8 mouse cellular contexts compared by ENCODE assay signal in genomic region chr5:122314966-122315667, GRCm38 (mm10). TPM values are rescaled to one million over a fixed set of nuclear protein-coding genes. Genes with fewer than 3 reads are reported as not detected.
DNase-seq lines count a peak whose midpoint lies in the region; ATAC-seq and TF ChIP-seq lines count a peak whose summit lies in the region.

No protein-coding gene starts in this region.

- H3K4me3 ChIP-seq in limb, embryonic 11.5 days (ENCODE audit: low read depth, low read length) = no peak overlapping the region
- no peak overlapping the region for H3K4me3 ChIP-seq in limb, embryonic 10.5 days
- no peak overlapping the region for H3K4me3 ChIP-seq in kidney, postnatal 0 days (replicated peaks; ENCODE audit: low read depth, low read length)
- H3K4me3 ChIP-seq in liver, embryonic 11.5 days (ENCODE audit: low read depth, low read length) = no peak overlapping the region

- no peaks in the 10 kb centered on the region for H3K9me3 ChIP-seq in limb, embryonic 11.5 days (ENCODE audit: control insufficient read depth, low read length)
- H3K9me3 ChIP-seq in limb, embryonic 10.5 days (replicated peaks) = no peaks in the 10 kb centered on the region
- no peaks in the 10 kb centered on the region for H3K9me3 ChIP-seq in kidney, postnatal 0 days (replicated peaks; ENCODE audit: low read length)
- H3K9me3 ChIP-seq in liver, embryonic 11.5 days (ENCODE audit: control insufficient read depth, low read length) = no peaks in the 10 kb centered on the region

- H3K36me3 ChIP-seq in limb, embryonic 11.5 days (ENCODE audit: control insufficient read depth, insufficient read depth, low read length) = peaks cover 2% of the 10 kb centered on the region
- peaks cover 87% of the 10 kb centered on the region for H3K36me3 ChIP-seq in limb, embryonic 10.5 days
- H3K36me3 ChIP-seq in kidney, postnatal 0 days (ENCODE audit: insufficient read depth, low read length) = peaks cover 28% of the 10 kb centered on the region
- peaks cover 14% of the 10 kb centered on the region for H3K36me3 ChIP-seq in liver, embryonic 11.5 days (ENCODE audit: control insufficient read depth, insufficient read depth, low read length)

- peak; percentile 31 for DNase-seq in limb, embryonic 11.5 days (ENCODE audit: low spot score)
- no peak for DNase-seq in limb, embryonic 10.5 days (ENCODE audit: low spot score)
- DNase-seq in cerebellum, postnatal 25 days = peak; percentile 93
- DNase-seq in heart, adult 11 months = peak; percentile 100
- peak; percentile 86 for DNase-seq in kidney, postnatal 0 days (ENCODE audit: low spot score)
- DNase-seq in liver, embryonic 11.5 days (ENCODE audit: low spot score) = no peak
- DNase-seq in ovary, adult 18-20 months (ENCODE audit: low spot score) = peak; percentile 85
- DNase-seq in thymus, postnatal 10 days (ENCODE audit: low spot score in 2 of 2) = peak; percentile 31 to 44

- no peak overlapping the region for H3K27ac ChIP-seq in limb, embryonic 11.5 days (replicated peaks; ENCODE audit: low read depth, low read length)
- no peak overlapping the region for H3K27ac ChIP-seq in limb, embryonic 10.5 days
- peak overlapping the region; percentile 73 for H3K27ac ChIP-seq in kidney, postnatal 0 days
- H3K27ac ChIP-seq in liver, embryonic 11.5 days (ENCODE audit: low read depth, low read length) = peak overlapping the region; percentile 38; the same call in 1 of the 2 replicates

- H3K27me3 ChIP-seq in limb, embryonic 11.5 days (ENCODE audit: control insufficient read depth, insufficient read depth, low read length) = no peaks in the 10 kb centered on the region
- H3K27me3 ChIP-seq in limb, embryonic 10.5 days (ENCODE audit: low read depth, poor library complexity, severe bottlenecking) = no peaks in the 10 kb centered on the region
- no peaks in the 10 kb centered on the region for H3K27me3 ChIP-seq in kidney, postnatal 0 days (ENCODE audit: insufficient read depth, low read length)
- no peaks in the 10 kb centered on the region for H3K27me3 ChIP-seq in liver, embryonic 11.5 days (replicated peaks; ENCODE audit: control insufficient read depth, insufficient read depth, low read length)

- no peak overlapping the region for H3K4me2 ChIP-seq in limb, embryonic 11.5 days (ENCODE audit: low read depth, severe bottlenecking)
- no peak overlapping the region for H3K4me2 ChIP-seq in kidney, postnatal 0 days (ENCODE audit: low read length)
- H3K4me2 ChIP-seq in liver, embryonic 11.5 days = peak overlapping the region; percentile 44; the same call in 1 of the 2 replicates

- no peak overlapping the region for H3K9ac ChIP-seq in limb, embryonic 11.5 days (ENCODE audit: low read length)
- no peak overlapping the region for H3K9ac ChIP-seq in kidney, postnatal 0 days (ENCODE audit: low read depth, low read length)
- no peak overlapping the region; the same call in 1 of the 2 replicates for H3K9ac ChIP-seq in liver, embryonic 11.5 days (ENCODE audit: low read depth, low read length)

- ATAC-seq in limb, embryonic 11.5 days (ENCODE audit: insufficient number of reproducible peaks, low FRiP score, low TSS enrichment, low read depth) = no peak
- peak; percentile 95 for ATAC-seq in kidney, postnatal 0 days (replicated peaks; ENCODE audit: low FRiP score, low read depth)
- 0 out of 2 replicates have a peak, but pooled peaks have one; percentile 26 for ATAC-seq in liver, embryonic 11.5 days (replicated peaks; ENCODE audit: low FRiP score)

- WGBS in limb, embryonic 11.5 days = 75% methylated on average over 20 of the region's 20 CpGs
- WGBS in limb, embryonic 10.5 days = 77% methylated on average over 20 of the region's 20 CpGs
- 36% methylated on average over 20 of the region's 20 CpGs for WGBS in kidney, postnatal 0 days
- 42% methylated on average over 20 of the region's 20 CpGs for WGBS in liver, embryonic 11.5 days

- TF ChIP-seq CTCF in kidney, postnatal 0 days (IDR thresholded peaks at IDR 0.05; ENCODE audit: low read depth) = peak; percentile 59

- H3K4me1 ChIP-seq in limb, embryonic 11.5 days (ENCODE audit: control insufficient read depth, insufficient read depth, low read length) = no peaks in the 10 kb centered on the region
- H3K4me1 ChIP-seq in limb, embryonic 10.5 days = no peaks in the 10 kb centered on the region
- H3K4me1 ChIP-seq in kidney, postnatal 0 days (replicated peaks; ENCODE audit: insufficient read depth, low read length) = peaks cover 10% of the 10 kb centered on the region; the same call in 1 of the 2 replicates
- H3K4me1 ChIP-seq in liver, embryonic 11.5 days (replicated peaks; ENCODE audit: control insufficient read depth, insufficient read depth, low read length) = peaks cover 12% of the 10 kb centered on the region

RNA-seq across cellular contexts. Expression of gene Pptc7, which starts 31.0 kb away (rescaled TPM):
- 8.5 and 9.2 TPM in 2 replicates for polyA plus RNA-seq in limb, embryonic 11.5 days (2014; fragmentation: Nextera tagmentation; extraction: Ambion mirVana)
- 8.2 and 9.7 TPM in 2 replicates for polyA plus RNA-seq in limb, embryonic 10.5 days (2016; fragmentation: Nextera tagmentation; extraction: Ambion mirVana)
- polyA plus RNA-seq in kidney, postnatal 0 days (2015; fragmentation: Nextera tagmentation; extraction: Ambion mirVana) = 10.4 and 12.1 TPM in 2 replicates
- 6.7 and 8.2 TPM in 2 replicates for polyA plus RNA-seq in liver, embryonic 11.5 days (2014; fragmentation: Nextera tagmentation; extraction: Ambion mirVana)

RNA-seq across cellular contexts. Expression of gene Rad9b, which starts 38.9 kb away (rescaled TPM):
- 10.8 and 11.6 TPM in 2 replicates for polyA plus RNA-seq in limb, embryonic 11.5 days (2014; fragmentation: Nextera tagmentation; extraction: Ambion mirVana)
- 8.2 and 11.7 TPM in 2 replicates for polyA plus RNA-seq in limb, embryonic 10.5 days (2016; fragmentation: Nextera tagmentation; extraction: Ambion mirVana)
- polyA plus RNA-seq in kidney, postnatal 0 days (2015; fragmentation: Nextera tagmentation; extraction: Ambion mirVana) = 11.3 and 11.8 TPM in 2 replicates
- 7.0 and 7.9 TPM in 2 replicates for polyA plus RNA-seq in liver, embryonic 11.5 days (2014; fragmentation: Nextera tagmentation; extraction: Ambion mirVana)

RNA-seq across cellular contexts. Expression of gene Vps29, which starts 39.1 kb away (rescaled TPM):
- 169 and 180 TPM in 2 replicates for polyA plus RNA-seq in limb, embryonic 11.5 days (2014; fragmentation: Nextera tagmentation; extraction: Ambion mirVana)
- polyA plus RNA-seq in limb, embryonic 10.5 days (2016; fragmentation: Nextera tagmentation; extraction: Ambion mirVana) = 191 and 204 TPM in 2 replicates
- 295 and 301 TPM in 2 replicates for polyA plus RNA-seq in kidney, postnatal 0 days (2015; fragmentation: Nextera tagmentation; extraction: Ambion mirVana)
- polyA plus RNA-seq in liver, embryonic 11.5 days (2014; fragmentation: Nextera tagmentation; extraction: Ambion mirVana) = 204 and 211 TPM in 2 replicates

RNA-seq across cellular contexts. Expression of gene Tctn1, which starts 50.9 kb away (rescaled TPM):
- 3.6 and 4.0 TPM in 2 replicates for polyA plus RNA-seq in limb, embryonic 11.5 days (2014; fragmentation: Nextera tagmentation; extraction: Ambion mirVana)
- polyA plus RNA-seq in limb, embryonic 10.5 days (2016; fragmentation: Nextera tagmentation; extraction: Ambion mirVana) = 4.4 and 4.9 TPM in 2 replicates
- 5.2 and 6.6 TPM in 2 replicates for polyA plus RNA-seq in kidney, postnatal 0 days (2015; fragmentation: Nextera tagmentation; extraction: Ambion mirVana)
- polyA plus RNA-seq in liver, embryonic 11.5 days (2014; fragmentation: Nextera tagmentation; extraction: Ambion mirVana) = 2.1 and 3.1 TPM in 2 replicates

RNA-seq across cellular contexts. Expression of gene Gpn3, which starts 56.6 kb away (rescaled TPM):
- polyA plus RNA-seq in limb, embryonic 11.5 days (2014; fragmentation: Nextera tagmentation; extraction: Ambion mirVana) = 86.2 and 89.3 TPM in 2 replicates
- 102 and 103 TPM in 2 replicates for polyA plus RNA-seq in limb, embryonic 10.5 days (2016; fragmentation: Nextera tagmentation; extraction: Ambion mirVana)
- polyA plus RNA-seq in kidney, postnatal 0 days (2015; fragmentation: Nextera tagmentation; extraction: Ambion mirVana) = 64.4 and 64.5 TPM in 2 replicates
- 112 and 114 TPM in 2 replicates for polyA plus RNA-seq in liver, embryonic 11.5 days (2014; fragmentation: Nextera tagmentation; extraction: Ambion mirVana)

Comparison
In these comparisons a context has a peak if more than half of its experiments do, and no peak if none do; other contexts are left out.
1. DNase-seq: peak in limb, embryonic 11.5 days (single experiment), cerebellum, postnatal 25 days (2 of 2), heart, adult 11 months (single experiment), kidney, postnatal 0 days (single experiment), ovary, adult 18-20 months (single experiment) and thymus, postnatal 10 days (2 of 2); none in limb, embryonic 10.5 days (single experiment) and liver, embryonic 11.5 days (single experiment).
2. H3K27ac ChIP-seq: peak in kidney, postnatal 0 days (single experiment) and liver, embryonic 11.5 days (single experiment); none in limb, embryonic 11.5 days (single experiment) and limb, embryonic 10.5 days (single experiment).